Mouse (Mus musculus): Measurements from ENCODE around the gene Foxa1. TPM values are rescaled to one million over a fixed set of nuclear protein-coding genes. Genes with fewer than 3 reads are reported as not detected.

Gene Foxa1
- polyA plus RNA-seq, 1 experiment = 0.03 TPM

DNA sequence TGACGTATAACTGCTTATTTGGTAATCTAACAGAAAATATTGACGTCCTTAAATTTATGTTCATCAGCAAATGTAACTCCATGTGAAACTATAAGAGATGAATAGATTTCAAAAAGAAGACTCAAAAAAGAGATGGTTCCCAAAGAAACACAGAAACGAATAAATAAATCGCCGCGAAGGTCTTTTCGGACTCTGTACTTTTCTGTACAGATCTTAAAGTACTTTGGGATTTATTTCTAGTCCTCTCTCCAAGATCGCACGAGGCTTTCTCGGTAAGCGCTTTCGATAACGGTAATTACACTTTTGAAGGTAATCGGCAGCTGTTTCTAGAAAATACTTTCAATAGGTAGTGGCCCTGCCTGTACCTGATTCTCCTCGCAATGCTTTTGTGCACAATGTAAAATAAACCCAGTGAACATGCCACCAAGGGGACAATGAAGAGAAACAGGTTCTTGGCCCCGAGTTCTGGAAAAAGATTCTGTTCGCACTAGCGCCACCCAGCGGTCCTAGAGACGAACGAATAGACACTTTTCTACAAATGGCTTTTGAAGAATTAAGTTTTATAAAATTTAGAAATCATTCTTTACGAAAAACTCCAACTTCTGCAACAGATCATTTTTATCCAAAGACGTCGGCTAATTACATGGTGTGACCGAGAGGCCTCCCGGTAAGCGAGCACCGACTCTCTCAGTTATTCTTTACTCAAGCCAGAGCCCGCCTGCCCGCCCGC is 1.9 kb downstream of the Foxa1 start:
- Histone ChIP-seq H3K4me3 (replicated peaks; ENCODE audit: insufficient read depth, low read depth, low read length) (no peak overlapping the region), H3K27ac (ENCODE audit: insufficient read depth, low read length) (no peak overlapping the region), H3K27me3 (ENCODE audit: control insufficient read depth, insufficient read depth, low read length) (peaks cover 39% of the 10 kb centered on the region; the same call in 1 of the 2 replicates), H3K4me1 (ENCODE audit: control insufficient read depth, insufficient read depth, low read length) (no peaks in the 10 kb centered on the region; the same call in 1 of the 2 replicates)
- peak; percentile 6; the same call in 1 of the 2 replicates for TF ChIP-seq CTCF (IDR thresholded peaks at IDR 0.05; ENCODE audit: borderline replicate concordance, insufficient read depth, low read depth, low read length)
- no peak for TF ChIP-seq POLR2A (IDR thresholded peaks at IDR 0.05; ENCODE audit: borderline replicate concordance, insufficient read depth, low read length)
- WGBS = 2% methylated on average over 31 of the region's 31 CpGs
- DNase-seq = no peak

DNA sequence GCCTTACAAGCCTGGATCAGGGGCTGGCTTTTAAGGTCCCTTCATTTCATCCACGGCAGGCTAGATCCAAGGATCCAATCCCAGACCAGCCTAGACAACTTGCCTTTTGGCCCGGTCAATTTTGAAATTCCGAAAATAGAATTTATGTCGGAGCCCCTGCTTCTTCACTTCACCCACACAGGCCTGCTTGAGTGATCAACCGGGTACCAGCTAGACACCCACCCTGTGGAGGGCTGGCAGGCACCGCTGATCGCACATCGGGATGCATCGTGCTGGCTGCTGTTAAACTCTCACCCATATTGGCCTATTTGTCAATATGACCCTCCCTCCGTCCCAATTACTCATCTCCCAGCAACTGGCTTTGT is 3.1 kb downstream of the Foxa1 start:
- no peak overlapping the region for H3K4me3 ChIP-seq (replicated peaks; ENCODE audit: insufficient read depth, low read depth, low read length)
- 2% methylated on average over 10 of the region's 10 CpGs for WGBS

DNA sequence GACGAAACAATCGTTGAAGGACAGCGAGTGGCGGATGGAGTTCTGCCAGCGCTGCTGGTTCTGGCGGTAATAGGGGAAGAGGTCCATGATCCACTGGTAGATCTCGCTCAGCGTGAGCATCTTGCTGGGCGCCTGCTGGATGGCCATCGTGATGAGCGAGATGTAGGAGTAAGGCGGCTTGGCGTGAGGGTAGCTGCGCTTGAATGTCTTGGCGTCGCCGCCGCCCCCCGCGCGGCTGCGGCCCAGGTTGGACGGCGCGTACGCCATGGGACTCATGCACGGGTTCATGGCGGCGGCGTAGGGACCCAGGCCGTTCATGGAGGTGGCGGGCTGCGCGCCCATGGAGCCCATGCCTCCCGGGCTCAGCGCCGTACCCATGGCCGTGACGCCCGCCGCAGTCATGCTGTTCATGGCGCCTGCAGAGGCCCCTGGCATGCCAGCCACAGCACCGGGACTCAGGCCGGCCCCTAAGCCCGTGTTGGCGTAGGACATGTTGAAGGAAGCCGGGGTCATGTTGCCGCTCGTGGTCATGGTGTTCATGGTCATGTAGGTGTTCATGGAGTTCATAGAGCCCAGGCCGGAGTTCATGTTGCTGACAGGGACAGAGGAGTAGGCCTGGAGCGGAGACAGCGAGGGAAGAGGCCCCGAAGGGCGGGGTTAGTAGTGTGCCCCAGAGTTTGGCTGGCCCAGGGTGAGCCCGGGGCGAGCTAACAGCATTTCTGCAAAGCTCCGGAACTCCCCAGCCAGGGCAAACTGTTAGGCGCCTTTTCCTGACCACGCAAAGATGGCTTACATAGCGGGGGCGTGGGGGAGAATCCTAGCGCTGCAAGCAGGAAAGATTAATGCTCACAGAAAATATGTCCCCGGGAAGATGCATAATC is 3.7 kb downstream of the Foxa1 start:
- no peak overlapping the region for H3K4me3 ChIP-seq (replicated peaks; ENCODE audit: insufficient read depth, low read depth, low read length)
- DNase-seq = no peak
- no peak for TF ChIP-seq POLR2A (IDR thresholded peaks at IDR 0.05; ENCODE audit: borderline replicate concordance, insufficient read depth, low read length)
- no peak for TF ChIP-seq CTCF (IDR thresholded peaks at IDR 0.05; ENCODE audit: borderline replicate concordance, insufficient read depth, low read depth, low read length)
- H3K4me1 ChIP-seq (ENCODE audit: control insufficient read depth, insufficient read depth, low read length) = no peaks in the 10 kb centered on the region; the same call in 1 of the 2 replicates
- H3K27ac ChIP-seq (ENCODE audit: insufficient read depth, low read length) = no peak overlapping the region
- WGBS = 2% methylated on average over 63 of the region's 63 CpGs
- H3K27me3 ChIP-seq (ENCODE audit: control insufficient read depth, insufficient read depth, low read length) = peaks cover 46% of the 10 kb centered on the region; the same call in 1 of the 2 replicates

More for the DNA sequence above, 3.1 kb downstream of the Foxa1 start:
- Histone ChIP-seq H3K27ac (ENCODE audit: insufficient read depth, low read length) (no peak overlapping the region), H3K4me1 (ENCODE audit: control insufficient read depth, insufficient read depth, low read length) (no peaks in the 10 kb centered on the region; the same call in 1 of the 2 replicates), H3K27me3 (ENCODE audit: control insufficient read depth, insufficient read depth, low read length) (peaks cover 43% of the 10 kb centered on the region; the same call in 1 of the 2 replicates)
- TF ChIP-seq CTCF (IDR thresholded peaks at IDR 0.05; ENCODE audit: borderline replicate concordance, insufficient read depth, low read depth, low read length) (no peak), POLR2A (IDR thresholded peaks at IDR 0.05; ENCODE audit: borderline replicate concordance, insufficient read depth, low read length) (no peak)
- DNase-seq = no peak

DNA sequence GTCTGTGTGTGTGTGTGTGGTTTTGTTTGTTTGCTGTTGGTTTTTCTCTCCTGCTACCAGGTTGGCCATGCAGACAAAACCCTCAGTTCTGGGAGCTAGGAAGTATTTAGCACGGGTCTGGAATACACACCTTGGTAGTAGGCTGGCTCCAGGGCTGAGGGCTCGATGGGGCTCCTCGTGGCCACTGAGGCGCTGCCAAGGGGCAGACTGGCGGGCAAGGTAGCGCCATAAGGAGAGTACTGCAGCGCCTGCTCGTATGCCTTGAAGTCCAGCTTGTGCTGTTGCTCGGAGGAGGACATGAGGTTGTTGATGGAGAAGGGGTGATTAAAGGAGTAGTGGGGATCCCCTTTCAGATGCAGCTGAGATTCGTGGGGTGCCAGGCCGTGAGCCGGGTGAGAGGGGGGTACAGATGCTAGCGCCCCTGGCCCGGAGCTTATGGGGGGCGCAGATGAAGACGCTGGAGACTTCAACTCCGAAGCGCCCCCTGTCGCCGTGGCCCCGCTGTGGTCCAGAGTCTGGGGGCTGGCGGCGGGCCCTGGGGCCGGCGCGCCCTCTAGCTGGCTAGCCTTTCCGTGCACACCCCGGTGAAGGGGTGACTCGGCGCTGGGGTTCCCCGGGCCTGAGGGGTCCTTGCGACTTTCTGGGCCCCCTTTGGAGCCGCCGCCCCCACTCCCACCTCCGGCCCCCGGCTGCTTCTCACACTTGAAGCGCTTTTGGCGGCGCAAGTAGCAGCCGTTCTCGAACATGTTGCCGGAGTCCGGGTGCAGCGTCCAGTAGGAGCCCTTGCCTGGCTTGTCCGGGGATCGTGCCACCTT is 4.6 kb downstream of the Foxa1 start:
- peaks cover 42% of the 10 kb centered on the region; the same call in 1 of the 2 replicates for H3K27me3 ChIP-seq (ENCODE audit: control insufficient read depth, insufficient read depth, low read length)
- H3K4me1 ChIP-seq (ENCODE audit: control insufficient read depth, insufficient read depth, low read length) = no peaks in the 10 kb centered on the region; the same call in 1 of the 2 replicates
- WGBS = 2% methylated on average over 46 of the region's 46 CpGs
- no peak overlapping the region for H3K4me3 ChIP-seq (replicated peaks; ENCODE audit: insufficient read depth, low read depth, low read length)
- H3K27ac ChIP-seq (ENCODE audit: insufficient read depth, low read length) = no peak overlapping the region
- no peak for DNase-seq
- TF ChIP-seq CTCF (IDR thresholded peaks at IDR 0.05; ENCODE audit: borderline replicate concordance, insufficient read depth, low read depth, low read length) = no peak
- TF ChIP-seq POLR2A (IDR thresholded peaks at IDR 0.05; ENCODE audit: borderline replicate concordance, insufficient read depth, low read length) = no peak

DNA sequence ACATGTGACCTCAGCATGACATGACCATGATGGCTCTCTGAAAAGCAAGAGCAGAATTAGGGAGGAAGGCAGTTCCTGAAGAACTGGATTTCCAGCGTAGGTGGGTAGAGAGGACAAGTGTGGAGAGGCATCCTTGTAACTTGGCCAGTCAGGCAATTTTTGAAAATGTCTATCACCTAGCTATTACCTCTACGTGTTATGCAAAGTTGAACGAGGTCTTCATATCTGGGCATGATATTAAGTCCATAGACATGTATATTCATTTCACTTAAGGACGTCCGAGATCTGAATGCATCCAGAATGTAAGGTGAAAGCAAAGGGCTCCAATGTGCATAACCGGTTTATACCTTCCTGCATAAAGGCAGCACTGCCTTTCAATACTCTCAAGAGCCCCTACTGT is 5.6 kb downstream of the Foxa1 start:
- DNase-seq = no peak
- H3K27me3 ChIP-seq (ENCODE audit: control insufficient read depth, insufficient read depth, low read length) = peaks cover 32% of the 10 kb centered on the region; the same call in 1 of the 2 replicates
- H3K4me1 ChIP-seq (ENCODE audit: control insufficient read depth, insufficient read depth, low read length) = no peaks in the 10 kb centered on the region; the same call in 1 of the 2 replicates
- WGBS = 16% methylated on average over 6 of the region's 6 CpGs
- TF ChIP-seq POLR2A (IDR thresholded peaks at IDR 0.05; ENCODE audit: borderline replicate concordance, insufficient read depth, low read length) (no peak), CTCF (IDR thresholded peaks at IDR 0.05; ENCODE audit: borderline replicate concordance, insufficient read depth, low read depth, low read length) (no peak)
- no peak overlapping the region for H3K4me3 ChIP-seq (replicated peaks; ENCODE audit: insufficient read depth, low read depth, low read length)
- H3K27ac ChIP-seq (ENCODE audit: insufficient read depth, low read length) = no peak overlapping the region

DNA sequence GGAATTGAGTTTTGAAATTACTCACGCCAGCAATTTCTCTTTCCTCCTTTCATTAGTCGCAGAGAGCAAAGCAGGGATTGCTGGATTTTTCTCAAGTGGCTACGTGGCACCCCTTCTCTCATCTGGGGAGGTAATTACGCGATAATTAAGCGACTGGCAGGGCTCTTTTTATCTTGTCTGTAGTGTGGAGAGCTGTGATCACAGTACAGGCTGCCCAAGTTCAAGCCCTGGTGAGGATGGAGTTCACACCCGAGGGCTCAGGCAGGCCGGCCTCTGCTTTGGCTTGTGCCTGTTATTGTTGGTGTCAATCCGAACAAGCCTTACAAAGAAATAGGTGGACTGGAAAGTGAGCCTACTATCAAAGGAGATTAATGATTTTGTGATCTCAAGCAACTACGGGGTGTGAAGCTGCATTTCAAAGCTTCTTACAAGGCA is 7.1 kb downstream of the Foxa1 start:
- Histone ChIP-seq H3K4me1 (ENCODE audit: control insufficient read depth, insufficient read depth, low read length) (no peaks in the 10 kb centered on the region; the same call in 1 of the 2 replicates), H3K27me3 (ENCODE audit: control insufficient read depth, insufficient read depth, low read length) (peaks cover 28% of the 10 kb centered on the region; the same call in 1 of the 2 replicates), H3K27ac (ENCODE audit: insufficient read depth, low read length) (no peak overlapping the region), H3K4me3 (replicated peaks; ENCODE audit: insufficient read depth, low read depth, low read length) (no peak overlapping the region)
- 7% methylated on average over 10 of the region's 10 CpGs for WGBS
- DNase-seq = no peak
- TF ChIP-seq CTCF (IDR thresholded peaks at IDR 0.05; ENCODE audit: borderline replicate concordance, insufficient read depth, low read depth, low read length) (no peak), POLR2A (IDR thresholded peaks at IDR 0.05; ENCODE audit: borderline replicate concordance, insufficient read depth, low read length) (no peak)

Measured in cerebellum, adult 2 months (tissue).